Mouse (Mus musculus) cerebellum, adult 2 months (tissue): ENCODE results near the gene Zfp292. TPM values are rescaled to one million over a fixed set of nuclear protein-coding genes. Genes with fewer than 3 reads are reported as not detected.

ENCODE experiments used
- DNase-seq, 2 experiments: peaks; one replicate each; pipeline ENCODE4 v3.0.0; 2021
- H3K27ac ChIP-seq: fragments of 200-500 bp; 2 replicates; pipeline ENCODE4 v1.5.1; 2012; ENCODE audit warnings: low read length, control low read depth, inconsistent platforms; ENCODE audit not compliant: insufficient read depth
- H3K27me3 ChIP-seq: fragments of 200-500 bp; 2 replicates; pipeline ENCODE4 v1.6.1; 2012; ENCODE audit warnings: inconsistent platforms, mild to moderate bottlenecking, low read length, moderate library complexity; ENCODE audit not compliant: control insufficient read depth, insufficient read depth
- H3K4me1 ChIP-seq: fragments of 200-500 bp; 2 replicates; pipeline ENCODE4 v1.6.1; 2011; ENCODE audit warnings: low read length; ENCODE audit not compliant: control insufficient read depth, insufficient read depth
- H3K4me3 ChIP-seq: fragments of 200-500 bp; replicated peaks from 2 replicates; pipeline ENCODE3; 2011; ENCODE audit warnings: mild to moderate bottlenecking, low read depth, low read length, control low read depth; ENCODE audit not compliant: insufficient read depth
- CTCF ChIP-seq: fragments of 200-500 bp; IDR thresholded peaks from 2 replicates; pipeline ENCODE4 v1.5.1; 2011; ENCODE audit warnings: low read depth, mild to moderate bottlenecking, control low read depth, low read length, moderate library complexity, borderline replicate concordance; ENCODE audit not compliant: insufficient read depth
- POLR2A ChIP-seq: fragments of 200-500 bp; IDR thresholded peaks from 2 replicates; pipeline ENCODE4 v1.6.1; 2011; ENCODE audit warnings: low read length, control low read depth, borderline replicate concordance; ENCODE audit not compliant: insufficient read depth
- WGBS: fragments of 180-500 bp; shearing (Covaris S2); methylation state at CpG from one replicate; pipeline ENCODE4 v1.1.7; 2018; 5-methylcytosine and 5-hydroxymethylcytosine counted together
- polyA plus RNA-seq: library from polyadenylated mRNA; depleted of rRNA; stranded (reverse); fragments of >200 nt; gene quantifications from 2 replicates; pipeline ENCODE4 v1.2.3, GENCODE M21; 2012

Gene Zfp292
- polyA plus RNA-seq, 1 experiment = 8.9 TPM

DNA sequence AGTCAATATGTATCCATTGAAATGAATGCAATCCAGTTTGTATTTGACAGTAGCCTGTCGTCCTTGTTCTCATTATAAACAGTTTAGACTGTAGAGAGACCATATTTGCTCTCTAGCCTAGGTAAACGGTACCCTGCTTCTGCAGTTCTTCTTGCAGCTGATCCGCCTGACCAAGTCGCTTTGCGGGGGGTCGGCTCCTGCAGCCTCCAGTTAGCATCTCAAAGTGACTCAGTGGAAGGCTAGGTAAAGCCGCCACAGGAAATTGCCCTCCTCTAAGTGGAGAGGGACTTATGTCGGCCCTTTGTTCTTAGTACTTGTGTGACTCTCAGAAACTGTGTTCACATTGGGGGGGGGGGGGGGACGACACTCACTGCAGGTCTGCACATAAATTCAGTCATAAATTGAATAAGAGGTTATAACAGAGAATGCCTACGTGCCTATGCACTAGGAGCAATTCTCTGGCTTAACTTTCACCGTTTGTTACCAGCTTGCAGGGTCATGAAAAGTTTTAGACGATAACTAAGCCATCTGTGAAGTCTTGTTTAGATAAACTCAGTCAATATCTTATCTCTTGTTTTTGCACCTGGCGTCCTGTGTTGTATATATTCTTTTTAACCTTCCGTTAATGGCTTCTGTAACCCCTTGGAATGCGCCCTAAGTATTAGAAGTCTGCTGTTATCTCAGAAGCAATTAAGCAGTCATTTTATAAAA lies 6.5 kb upstream of the Zfp292 start:
- Histone ChIP-seq H3K27ac (no peak overlapping the region), H3K4me1 (no peaks in the 10 kb centered on the region), H3K4me3 (no peak overlapping the region), H3K27me3 (no peaks in the 10 kb centered on the region; the same call in 1 of the 2 replicates)
- WGBS = 38% methylated on average over 15 of the region's 15 CpGs
- TF ChIP-seq CTCF (no peak), POLR2A (no peak)
- DNase-seq = no peak

DNA sequence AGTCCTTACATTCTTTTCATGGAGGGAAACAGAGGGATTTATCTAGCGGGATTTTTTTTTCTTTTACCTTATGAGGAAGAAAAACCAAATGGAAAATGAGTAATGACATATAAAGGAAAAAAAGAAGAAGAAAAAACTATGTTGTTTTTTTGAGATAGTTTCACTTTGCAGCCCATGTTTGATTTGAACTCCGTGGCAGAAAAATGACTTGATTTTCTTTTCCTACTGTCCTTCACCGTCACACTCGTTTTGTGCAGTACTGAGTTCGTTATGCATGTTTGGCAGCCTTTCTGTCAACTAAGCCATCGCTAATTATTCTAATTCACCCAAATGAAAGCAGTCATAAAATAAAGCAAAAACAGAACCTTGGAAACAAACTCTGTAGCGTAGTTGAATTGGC lies 4.5 kb upstream of the Zfp292 start:
- no peak for TF ChIP-seq POLR2A
- TF ChIP-seq CTCF = no peak
- WGBS = 5% methylated on average over 7 of the region's 7 CpGs
- no peak for DNase-seq
- H3K4me1 ChIP-seq = no peaks in the 10 kb centered on the region
- H3K27me3 ChIP-seq = no peaks in the 10 kb centered on the region; the same call in 1 of the 2 replicates
- peak overlapping the region; percentile 74 for H3K4me3 ChIP-seq
- H3K27ac ChIP-seq = no peak overlapping the region

DNA sequence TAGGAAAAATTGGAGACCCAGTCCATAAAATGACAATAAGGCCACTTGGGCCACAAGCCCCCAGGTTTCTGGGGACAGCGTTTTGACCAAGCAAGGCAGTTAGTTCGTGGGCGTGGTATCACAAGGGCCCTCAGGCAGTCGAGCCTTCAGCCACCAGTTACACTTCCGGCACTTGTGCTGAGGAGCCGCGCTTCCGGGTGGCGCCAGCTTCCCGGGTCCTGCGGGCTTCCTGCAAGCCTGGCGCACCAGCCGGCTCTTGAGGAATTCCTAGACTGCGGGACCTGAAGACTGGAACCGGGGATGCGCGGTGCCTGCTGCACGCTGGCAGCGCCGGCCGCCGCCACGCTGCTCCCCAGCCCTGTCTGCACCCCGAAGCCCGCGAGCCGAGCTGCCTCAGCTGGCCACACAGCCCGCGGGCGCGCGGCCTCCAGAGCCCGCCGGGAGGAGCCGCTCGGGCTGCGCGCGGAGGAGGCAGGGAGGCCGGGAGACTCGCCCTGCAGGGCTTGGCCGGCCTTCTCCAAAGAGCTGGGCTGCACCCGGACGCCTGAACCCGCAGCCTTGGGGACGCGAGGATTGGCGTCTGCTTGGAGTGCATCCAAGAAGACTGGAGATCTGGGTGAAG lies 3.8 kb upstream of the Zfp292 start:
- WGBS = under 1% methylated on average over 48 of the region's 48 CpGs
- no peak for TF ChIP-seq POLR2A
- TF ChIP-seq CTCF = no peak
- peak; percentile 73 to 76 for DNase-seq
- Histone ChIP-seq H3K4me1 (no peaks in the 10 kb centered on the region), H3K27ac (no peak overlapping the region), H3K4me3 (peak overlapping the region; percentile 74), H3K27me3 (no peaks in the 10 kb centered on the region; the same call in 1 of the 2 replicates)

- Histone ChIP-seq H3K4me3 (no peak overlapping the region), H3K27ac (no peak overlapping the region)
- TF ChIP-seq POLR2A (no peak), CTCF (no peak)
Measured at GRCm38 (mm10) chr4:34885631-34886351, 3.0 kb upstream of the Zfp292 start.

GRCm38 (mm10) chr4:34883366-34884029 lies 738 bp upstream of the Zfp292 start:
- peak overlapping the region; percentile 97; the same call in 1 of the 2 replicates for H3K27ac ChIP-seq
- H3K4me1 ChIP-seq = no peaks in the 10 kb centered on the region
- peak overlapping the region; percentile 87 for H3K4me3 ChIP-seq
- 25% methylated on average over 16 of the region's 16 CpGs for WGBS
- no peak for DNase-seq
- no peak for TF ChIP-seq CTCF
- no peak for TF ChIP-seq POLR2A
- H3K27me3 ChIP-seq = no peaks in the 10 kb centered on the region

More at GRCm38 (mm10) chr4:34885631-34886351, 3.0 kb upstream of the Zfp292 start:
- DNase-seq = no peak
- H3K4me1 ChIP-seq = no peaks in the 10 kb centered on the region
- WGBS = 57% methylated on average over 9 of the region's 9 CpGs
- H3K27me3 ChIP-seq = no peaks in the 10 kb centered on the region; the same call in 1 of the 2 replicates

DNA sequence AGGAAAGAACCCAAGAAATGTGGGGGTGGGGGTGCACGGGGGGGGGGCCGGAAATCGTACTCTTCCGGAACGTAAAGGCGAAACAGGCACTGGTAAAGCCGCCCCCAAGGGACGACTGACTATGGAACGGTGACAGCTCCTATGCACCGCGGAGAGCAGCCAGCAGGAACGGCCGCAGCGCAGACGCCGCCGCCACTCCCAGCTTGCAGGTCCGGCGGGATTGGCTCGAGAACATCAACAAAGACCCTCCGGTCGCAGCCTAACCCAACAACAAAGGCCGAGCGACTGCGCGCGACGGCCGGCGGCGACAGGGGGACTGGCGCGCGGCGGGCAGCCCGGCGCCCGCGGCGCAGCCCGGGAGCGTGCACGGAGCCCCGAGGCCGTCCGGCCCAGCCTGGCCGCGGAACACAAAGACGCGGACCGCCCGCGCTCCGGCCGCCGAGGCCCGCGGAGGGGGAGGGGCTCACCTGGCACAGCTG lies 430 bp downstream of the Zfp292 start:
- no peaks in the 10 kb centered on the region for H3K4me1 ChIP-seq
- TF ChIP-seq CTCF (no peak), POLR2A (no peak)
- peak in 1 of 2 experiments; percentile 59 for DNase-seq
- H3K4me3 ChIP-seq = peak overlapping the region; percentile 87
- H3K27ac ChIP-seq = peak overlapping the region; percentile 97
- WGBS = under 1% methylated on average over 48 of the region's 58 CpGs
- H3K27me3 ChIP-seq = no peaks in the 10 kb centered on the region

GRCm38 (mm10) chr4:34881851-34882250 lies 909 bp downstream of the Zfp292 start:
- WGBS = 3% methylated on average over 4 of the region's 4 CpGs
- TF ChIP-seq CTCF (no peak), POLR2A (no peak)
- no peak overlapping the region for H3K27ac ChIP-seq
- peak overlapping the region; percentile 87 for H3K4me3 ChIP-seq
- H3K4me1 ChIP-seq = no peaks in the 10 kb centered on the region
- H3K27me3 ChIP-seq = no peaks in the 10 kb centered on the region
- no peak for DNase-seq
